Mouse (Mus musculus) E14TG2a.4 (cell line): ENCODE results near the gene Ctbp1.
A peak's percentile ranks its signal among the peaks of the same experiment; 100 is the strongest.

ENCODE experiments used
- CTCF ChIP-seq: conservative IDR thresholded peaks from 2 replicates; pipeline ENCODE4 v1.5.1; 2014; ENCODE audit warnings: low read length
- NANOG ChIP-seq: IDR thresholded peaks from 2 replicates; pipeline ENCODE4 v1.6.1; 2014; ENCODE audit warnings: borderline replicate concordance, low read length, mixed read lengths

DNA sequence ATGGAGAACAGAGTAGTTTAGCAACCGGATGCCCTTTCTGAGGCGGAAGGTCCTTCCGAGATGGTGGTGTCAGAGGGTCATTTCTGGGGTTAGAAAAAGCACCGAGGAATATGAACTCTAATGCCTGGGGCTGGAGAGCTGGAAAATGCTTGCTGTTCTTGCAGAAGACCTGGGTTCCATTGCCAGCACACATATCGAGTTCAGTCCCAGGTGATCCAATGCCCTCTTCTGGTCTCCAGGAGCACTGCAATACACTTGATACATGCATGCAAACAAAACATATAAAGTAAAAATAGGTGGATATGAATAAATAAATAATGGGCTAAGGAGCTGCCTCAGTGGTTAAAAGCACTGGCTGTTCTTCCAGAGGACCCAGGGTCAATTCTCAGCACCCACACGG lies 22.4 kb upstream of the Ctbp1 start:
- peak; percentile 59 for TF ChIP-seq CTCF
- no peak for TF ChIP-seq NANOG
